Mouse (Mus musculus) forebrain, embryonic 13.5 days (tissue): ENCODE data around the gene Pcnx3. TPM values are rescaled to one million over a fixed set of nuclear protein-coding genes. Genes with fewer than 3 reads are reported as not detected.

Source experiments
- ATAC-seq: fragments of 200-750 bp; cut with Nextera tagmentation; 2 replicates; pipeline ENCODE4 v1.8.0; 2017
- H3K27ac ChIP-seq: fragments of 300-500 bp; sonication (generic); 2 replicates; pipeline ENCODE4 v1.5.1; 2015; ENCODE audit warnings: inconsistent platforms, mild to moderate bottlenecking, moderate library complexity
- H3K27me3 ChIP-seq: fragments of 300-500 bp; sonication (generic); 2 replicates; pipeline ENCODE4 v1.6.1; 2015; ENCODE audit warnings: mild to moderate bottlenecking, inconsistent platforms
- H3K36me3 ChIP-seq: fragments of 300-500 bp; sonication (generic); 2 replicates; pipeline ENCODE4 v1.6.1; 2015; ENCODE audit warnings: mild to moderate bottlenecking, inconsistent platforms; ENCODE audit not compliant: poor library complexity, severe bottlenecking
- H3K4me1 ChIP-seq: fragments of 300-500 bp; sonication (generic); 2 replicates; pipeline ENCODE4 v1.6.1; 2015; ENCODE audit warnings: inconsistent platforms
- H3K4me2 ChIP-seq: fragments of 300-500 bp; sonication (generic); 2 replicates; pipeline ENCODE4 v1.6.1; 2015; ENCODE audit warnings: inconsistent platforms, mild to moderate bottlenecking, moderate library complexity
- H3K4me3 ChIP-seq: fragments of 300-500 bp; sonication (generic); 2 replicates; pipeline ENCODE4 v1.5.1; 2015; ENCODE audit warnings: mild to moderate bottlenecking, inconsistent platforms
- H3K9ac ChIP-seq: fragments of 300-500 bp; sonication (generic); 2 replicates; pipeline ENCODE4 v1.6.1; 2015; ENCODE audit warnings: mild to moderate bottlenecking, inconsistent platforms
- H3K9me3 ChIP-seq: fragments of 300-500 bp; sonication (generic); replicated peaks from 2 replicates; pipeline ENCODE4 v1.6.1; 2016; ENCODE audit warnings: inconsistent platforms
- WGBS: fragments of 180-500 bp; shearing (Covaris S2); methylation state at CpG from one replicate; pipeline ENCODE4 v1.1.7; 2015; 5-methylcytosine and 5-hydroxymethylcytosine counted together
- polyA plus RNA-seq: library from polyadenylated mRNA; unstranded; fragments of >200 nt; fragmentation: Nextera tagmentation; extraction: Ambion mirVana; gene quantifications from 2 replicates; pipeline ENCODE4 v1.2.1, GENCODE M21; 2015

Pcnx3 gene
- polyA plus RNA-seq, 1 experiment from 2014 or later, result 21.6 TPM

- Histone ChIP-seq H3K4me1 (peaks cover 51% of the 10 kb centered on the region), H3K9me3 (no peaks in the 10 kb centered on the region), H3K27me3 (no peaks in the 10 kb centered on the region), H3K9ac (peak overlapping the region; percentile 67), H3K4me3 (peak overlapping the region; percentile 39), H3K36me3 (peaks cover 58% of the 10 kb centered on the region), H3K27ac (no peak overlapping the region), H3K4me2 (peak overlapping the region; percentile 99)
- 90% methylated on average over 12 of the region's 12 CpGs for WGBS
- ATAC-seq, result no peak
Observed at GRCm38 (mm10) chr19:5725029-5725707, 36.5 kb upstream of the Pcnx3 start.

- WGBS, result 75% methylated on average over 7 of the region's 7 CpGs
- Histone ChIP-seq H3K4me1 (peaks cover 45% of the 10 kb centered on the region), H3K4me2 (peak overlapping the region; percentile 99; the same call in 1 of the 2 replicates), H3K27ac (no peak overlapping the region), H3K27me3 (no peaks in the 10 kb centered on the region), H3K9me3 (no peaks in the 10 kb centered on the region), H3K4me3 (peak overlapping the region; percentile 39; the same call in 1 of the 2 replicates), H3K36me3 (peaks cover 64% of the 10 kb centered on the region), H3K9ac (peak overlapping the region; percentile 67)
- ATAC-seq, result no peak
Observed at GRCm38 (mm10) chr19:5724549-5724941, 35.8 kb upstream of the Pcnx3 start.

- Histone ChIP-seq H3K36me3 (peaks cover 69% of the 10 kb centered on the region), H3K4me1 (peaks cover 44% of the 10 kb centered on the region), H3K27ac (no peak overlapping the region; the same call in 1 of the 2 replicates), H3K4me3 (0 out of 2 replicates have a peak overlapping the region, but pooled peaks have one; percentile 39), H3K9ac (0 out of 2 replicates have a peak overlapping the region, but pooled peaks have one; percentile 14), H3K4me2 (no peak overlapping the region), H3K27me3 (no peaks in the 10 kb centered on the region), H3K9me3 (no peaks in the 10 kb centered on the region)
- 79% methylated on average over 4 of the region's 4 CpGs for WGBS
- no peak for ATAC-seq
Observed at GRCm38 (mm10) chr19:5723934-5724548, 35.3 kb upstream of the Pcnx3 start.

- WGBS, result 91% methylated on average over 7 of the region's 7 CpGs
- H3K27me3 ChIP-seq, result no peaks in the 10 kb centered on the region
- H3K4me2 ChIP-seq, result no peak overlapping the region
- no peak overlapping the region for H3K27ac ChIP-seq
- peaks cover 80% of the 10 kb centered on the region for H3K36me3 ChIP-seq
- ATAC-seq, result no peak
- no peak overlapping the region for H3K9ac ChIP-seq
- H3K4me3 ChIP-seq, result no peak overlapping the region
- no peaks in the 10 kb centered on the region for H3K9me3 ChIP-seq
- H3K4me1 ChIP-seq, result peaks cover 36% of the 10 kb centered on the region
Observed at GRCm38 (mm10) chr19:5722848-5723425, 34.2 kb upstream of the Pcnx3 start.

- H3K9ac ChIP-seq, result no peak overlapping the region
- peaks cover 4% of the 10 kb centered on the region; the same call in 1 of the 2 replicates for H3K27me3 ChIP-seq
- no peak overlapping the region for H3K27ac ChIP-seq
- H3K4me2 ChIP-seq, result no peak overlapping the region
- H3K36me3 ChIP-seq, result peaks cover 94% of the 10 kb centered on the region
- H3K9me3 ChIP-seq, result no peaks in the 10 kb centered on the region
- no peak overlapping the region for H3K4me3 ChIP-seq
- no peak for ATAC-seq
- H3K4me1 ChIP-seq, result peaks cover 29% of the 10 kb centered on the region
- WGBS, result 96% methylated on average over 6 of the region's 6 CpGs
Observed at GRCm38 (mm10) chr19:5721233-5721632, 32.5 kb upstream of the Pcnx3 start.

- WGBS, result 56% methylated on average over 10 of the region's 10 CpGs
- peaks cover 4% of the 10 kb centered on the region; the same call in 1 of the 2 replicates for H3K27me3 ChIP-seq
- no peak overlapping the region for H3K9ac ChIP-seq
- ATAC-seq, result no peak
- no peak overlapping the region for H3K27ac ChIP-seq
- H3K4me1 ChIP-seq, result peaks cover 20% of the 10 kb centered on the region
- H3K4me3 ChIP-seq, result no peak overlapping the region
- H3K36me3 ChIP-seq, result peaks cover 92% of the 10 kb centered on the region
- 0 out of 2 replicates have a peak overlapping the region, but pooled peaks have one; percentile 47 for H3K4me2 ChIP-seq
- no peaks in the 10 kb centered on the region for H3K9me3 ChIP-seq
Observed at GRCm38 (mm10) chr19:5716955-5717354, 28.2 kb upstream of the Pcnx3 start.

GRCm38 (mm10) chr19:5715793-5716688 lies 27.3 kb upstream of the Pcnx3 start:
- Histone ChIP-seq H3K36me3 (peaks cover 90% of the 10 kb centered on the region), H3K4me3 (peak overlapping the region; percentile 24; the same call in 1 of the 2 replicates), H3K4me2 (peak overlapping the region; percentile 47), H3K27ac (peak overlapping the region; percentile 14; the same call in 1 of the 2 replicates), H3K4me1 (peaks cover 20% of the 10 kb centered on the region), H3K9me3 (no peaks in the 10 kb centered on the region), H3K27me3 (peaks cover 4% of the 10 kb centered on the region; the same call in 1 of the 2 replicates), H3K9ac (peak overlapping the region; percentile 60)
- WGBS, result 14% methylated on average over 43 of the region's 43 CpGs
- ATAC-seq, result peak; percentile 73

- peaks cover 4% of the 10 kb centered on the region; the same call in 1 of the 2 replicates for H3K27me3 ChIP-seq
- peaks cover 88% of the 10 kb centered on the region for H3K36me3 ChIP-seq
- H3K9me3 ChIP-seq, result no peaks in the 10 kb centered on the region
- H3K4me1 ChIP-seq, result peaks cover 20% of the 10 kb centered on the region
- no peak overlapping the region for H3K4me3 ChIP-seq
- no peak for ATAC-seq
- H3K27ac ChIP-seq, result no peak overlapping the region
- no peak overlapping the region for H3K4me2 ChIP-seq
- H3K9ac ChIP-seq, result no peak overlapping the region
- WGBS, result 13% methylated on average over 2 of the region's 2 CpGs
Observed at GRCm38 (mm10) chr19:5713730-5714129, 25.0 kb upstream of the Pcnx3 start.

GRCm38 (mm10) chr19:5713255-5713654 lies 24.5 kb upstream of the Pcnx3 start:
- no peak overlapping the region for H3K27ac ChIP-seq
- H3K9me3 ChIP-seq, result no peaks in the 10 kb centered on the region
- H3K4me2 ChIP-seq, result no peak overlapping the region
- no peak overlapping the region for H3K9ac ChIP-seq
- peaks cover 4% of the 10 kb centered on the region; the same call in 1 of the 2 replicates for H3K27me3 ChIP-seq
- H3K4me1 ChIP-seq, result peaks cover 20% of the 10 kb centered on the region
- H3K36me3 ChIP-seq, result peaks cover 88% of the 10 kb centered on the region
- 80% methylated on average over 5 of the region's 5 CpGs for WGBS
- no peak for ATAC-seq
- no peak overlapping the region for H3K4me3 ChIP-seq

- H3K4me2 ChIP-seq, result no peak overlapping the region
- H3K9ac ChIP-seq, result no peak overlapping the region
- no peak overlapping the region for H3K27ac ChIP-seq
- peaks cover 16% of the 10 kb centered on the region for H3K4me1 ChIP-seq
- H3K4me3 ChIP-seq, result no peak overlapping the region
- 92% methylated on average over 14 of the region's 14 CpGs for WGBS
- H3K9me3 ChIP-seq, result no peaks in the 10 kb centered on the region
- ATAC-seq, result no peak
- peaks cover 3% of the 10 kb centered on the region; the same call in 1 of the 2 replicates for H3K27me3 ChIP-seq
- peaks cover 88% of the 10 kb centered on the region for H3K36me3 ChIP-seq
Observed at GRCm38 (mm10) chr19:5711907-5712460, 23.3 kb upstream of the Pcnx3 start.

GRCm38 (mm10) chr19:5711218-5711617 lies 22.5 kb upstream of the Pcnx3 start:
- no peak overlapping the region for H3K4me2 ChIP-seq
- no peaks in the 10 kb centered on the region for H3K9me3 ChIP-seq

More at GRCm38 (mm10) chr19:5711218-5711617, 22.5 kb upstream of the Pcnx3 start:
- Histone ChIP-seq H3K4me3 (no peak overlapping the region), H3K9ac (no peak overlapping the region), H3K4me1 (peaks cover 9% of the 10 kb centered on the region), H3K36me3 (peaks cover 91% of the 10 kb centered on the region), H3K27me3 (no peaks in the 10 kb centered on the region), H3K27ac (no peak overlapping the region)
- 5% methylated on average over 3 of the region's 3 CpGs for whole genome bisulfite sequencing
- ATAC-seq, result no peak
